12 mouse cellular contexts compared by ENCODE assay signal in the genomic region with DNA sequence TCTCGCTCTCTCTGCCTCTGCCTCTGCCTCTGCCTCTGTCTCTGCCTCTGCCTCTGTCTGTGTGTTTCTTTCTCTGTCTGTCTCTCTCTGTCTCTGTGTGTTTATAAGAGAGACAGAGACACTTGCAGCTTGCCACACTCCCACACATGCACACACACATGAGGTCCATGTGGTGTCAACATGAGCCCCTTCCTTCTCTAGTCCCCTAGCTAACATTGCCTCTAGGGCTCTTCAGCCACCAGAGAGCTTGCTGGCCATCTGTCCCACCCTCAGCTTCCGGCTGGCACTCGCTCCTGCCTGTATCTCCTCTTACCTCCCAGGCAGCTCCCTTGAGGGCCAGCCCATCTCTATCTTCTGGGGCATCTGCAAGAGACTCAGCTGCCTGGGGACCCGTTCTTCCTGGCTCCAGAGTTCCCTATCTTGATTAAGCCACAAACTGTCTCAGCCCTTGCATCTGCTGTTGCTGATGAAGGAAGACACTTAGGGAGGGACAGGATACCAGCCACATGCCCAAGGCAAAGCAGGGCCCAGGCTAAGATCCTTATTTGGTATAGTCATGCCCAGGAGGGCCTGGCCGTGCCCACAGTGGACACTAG.
DNase-seq lines count a peak whose midpoint lies in the region; ATAC-seq and TF ChIP-seq lines count a peak whose summit lies in the region.
"Had no signal": no experiment of that assay in that cellular context is flagged by ENCODE, and none has a peak within 500 bp of the region (broad histone marks: within the 10 kb centered on the region; RNA-seq: fewer than 3 reads in every experiment).

No protein-coding gene starts in this region.

- DNase-seq in forebrain, embryonic 10.5 days (ENCODE audit: extremely low spot score, low spot score): no peak
- no peak for DNase-seq in lung, postnatal 0 days (ENCODE audit: low spot score)
- no peak for DNase-seq in lung, postnatal 10 days
- DNase-seq in embryonic facial prominence, embryonic 10.5 days (ENCODE audit: low spot score): no peak
- no peak for DNase-seq in adrenal gland, adult 2 months
- no peak for DNase-seq in layer of hippocampus, adult 8-10 months (ENCODE audit: low spot score in 2 of 2)
- DNase-seq: embryo, embryonic 11 days; spleen, adult 18-20 months had no signal

- no peak overlapping the region for H3K4me3 ChIP-seq in forebrain, embryonic 10.5 days
- H3K4me3 ChIP-seq in forebrain, embryonic 15.5 days: no peak overlapping the region
- H3K4me3 ChIP-seq in lung, postnatal 0 days (ENCODE audit: low read depth, low read length): no peak overlapping the region
- no peak overlapping the region for H3K4me3 ChIP-seq in embryonic facial prominence, embryonic 10.5 days
- H3K4me3 ChIP-seq in liver, embryonic 12.5 days: no peak overlapping the region
- H3K4me3 ChIP-seq: hindbrain, embryonic 15.5 days; neural tube, embryonic 12.5 days had no signal

- peaks cover 83% of the 10 kb centered on the region for H3K4me1 ChIP-seq in forebrain, embryonic 10.5 days
- peaks cover 29% of the 10 kb centered on the region for H3K4me1 ChIP-seq in forebrain, embryonic 15.5 days
- H3K4me1 ChIP-seq in lung, postnatal 0 days (ENCODE audit: insufficient read depth, low read depth, low read length): 0 out of 2 replicates have a peak, but pooled peaks cover 12% of the 10 kb centered on the region
- H3K4me1 ChIP-seq in embryonic facial prominence, embryonic 10.5 days: peaks cover 80% of the 10 kb centered on the region
- H3K4me1 ChIP-seq in liver, embryonic 12.5 days: peaks cover 73% of the 10 kb centered on the region

- H3K9me3 ChIP-seq in forebrain, embryonic 10.5 days: no peaks in the 10 kb centered on the region
- H3K9me3 ChIP-seq in forebrain, embryonic 15.5 days: no peaks in the 10 kb centered on the region
- H3K9me3 ChIP-seq in lung, postnatal 0 days (ENCODE audit: low read length): no peaks in the 10 kb centered on the region
- no peaks in the 10 kb centered on the region for H3K9me3 ChIP-seq in embryonic facial prominence, embryonic 10.5 days
- H3K9me3 ChIP-seq in liver, embryonic 12.5 days (replicated peaks): no peaks in the 10 kb centered on the region
- H3K9me3 ChIP-seq: hindbrain, embryonic 15.5 days; neural tube, embryonic 12.5 days had no signal

- H3K27me3 ChIP-seq in forebrain, embryonic 10.5 days (ENCODE audit: poor library complexity, severe bottlenecking): peaks cover 59% of the 10 kb centered on the region
- H3K27me3 ChIP-seq in forebrain, embryonic 15.5 days: no peaks in the 10 kb centered on the region
- no peaks in the 10 kb centered on the region for H3K27me3 ChIP-seq in lung, postnatal 0 days (replicated peaks; ENCODE audit: insufficient read depth, low read length)
- peaks cover 33% of the 10 kb centered on the region for H3K27me3 ChIP-seq in embryonic facial prominence, embryonic 10.5 days (replicated peaks; ENCODE audit: low read depth, poor library complexity, severe bottlenecking)
- H3K27me3 ChIP-seq in liver, embryonic 12.5 days (replicated peaks): 0 out of 2 replicates have a peak, but pooled peaks cover 6% of the 10 kb centered on the region
- H3K27me3 ChIP-seq: hindbrain, embryonic 15.5 days; neural tube, embryonic 12.5 days had no signal

- no peak overlapping the region for H3K4me2 ChIP-seq in forebrain, embryonic 15.5 days (replicated peaks)
- H3K4me2 ChIP-seq in lung, postnatal 0 days (replicated peaks; ENCODE audit: low read depth, low read length): no peak overlapping the region
- H3K4me2 ChIP-seq in liver, embryonic 12.5 days: peak overlapping the region; percentile 23
- H3K4me2 ChIP-seq: hindbrain, embryonic 15.5 days; neural tube, embryonic 12.5 days had no signal

- peak overlapping the region; percentile 87 for H3K27ac ChIP-seq in forebrain, embryonic 10.5 days
- H3K27ac ChIP-seq in forebrain, embryonic 15.5 days (replicated peaks): no peak overlapping the region
- H3K27ac ChIP-seq in lung, postnatal 0 days (ENCODE audit: low read length): no peak overlapping the region
- peak overlapping the region; percentile 88 for H3K27ac ChIP-seq in embryonic facial prominence, embryonic 10.5 days (replicated peaks)
- H3K27ac ChIP-seq in liver, embryonic 12.5 days: peak overlapping the region; percentile 74
- H3K27ac ChIP-seq: hindbrain, embryonic 15.5 days; neural tube, embryonic 12.5 days had no signal

- TF ChIP-seq EP300 in lung, postnatal 0 days (IDR thresholded peaks at IDR 0.05): peak; percentile 36; the same call in 1 of the 2 replicates

- no peak for ATAC-seq in forebrain, embryonic 15.5 days (replicated peaks)
- ATAC-seq in lung, postnatal 0 days: no peak
- peak; percentile 75 for ATAC-seq in liver, embryonic 12.5 days

- 77% methylated on average over 5 of the region's 5 CpGs for WGBS in forebrain, embryonic 10.5 days
- 76% methylated on average over 5 of the region's 5 CpGs for WGBS in forebrain, embryonic 15.5 days
- WGBS in lung, postnatal 0 days: 72% methylated on average over 5 of the region's 5 CpGs
- WGBS in embryonic facial prominence, embryonic 10.5 days: 58% methylated on average over 5 of the region's 5 CpGs
- 22% methylated on average over 4 of the region's 5 CpGs for WGBS in liver, embryonic 12.5 days (ENCODE audit: insufficient replicate concordance)

- H3K36me3 ChIP-seq in forebrain, embryonic 10.5 days (replicated peaks): no peaks in the 10 kb centered on the region
- no peaks in the 10 kb centered on the region for H3K36me3 ChIP-seq in forebrain, embryonic 15.5 days
- no peaks in the 10 kb centered on the region for H3K36me3 ChIP-seq in lung, postnatal 0 days (ENCODE audit: insufficient read depth, low read length)
- no peaks in the 10 kb centered on the region for H3K36me3 ChIP-seq in embryonic facial prominence, embryonic 10.5 days (replicated peaks)
- no peaks in the 10 kb centered on the region for H3K36me3 ChIP-seq in liver, embryonic 12.5 days
- H3K36me3 ChIP-seq: hindbrain, embryonic 15.5 days; neural tube, embryonic 12.5 days had no signal

- peak; percentile 37; the same call in 1 of the 2 replicates for TF ChIP-seq CTCF in lung, postnatal 0 days (IDR thresholded peaks at IDR 0.05)

- H3K9ac ChIP-seq in forebrain, embryonic 15.5 days (replicated peaks): no peak overlapping the region
- H3K9ac ChIP-seq in lung, postnatal 0 days (replicated peaks; ENCODE audit: low read depth): no peak overlapping the region
- H3K9ac ChIP-seq in liver, embryonic 12.5 days: peak overlapping the region; percentile 50; the same call in 1 of the 2 replicates
- H3K9ac ChIP-seq: hindbrain, embryonic 15.5 days; neural tube, embryonic 12.5 days had no signal

Comparison
In these comparisons a context has a peak if more than half of its experiments do, and no peak if none do; other contexts are left out.
1. H3K27ac ChIP-seq: peak in forebrain, embryonic 10.5 days (single experiment), embryonic facial prominence, embryonic 10.5 days (single experiment) and liver, embryonic 12.5 days (single experiment); none in forebrain, embryonic 15.5 days (single experiment) and lung, postnatal 0 days (single experiment).